Mouse (Mus musculus) megakaryocyte, embryonic 14.5 days (primary cell): ENCODE results near the gene Ryr1.

Experiments
- FLI1 ChIP-seq: IDR thresholded peaks from 2 replicates; pipeline ENCODE4 v1.6.1; 2012; ENCODE audit warnings: low read length, inconsistent platforms, mixed read lengths
- GATA1 ChIP-seq: IDR thresholded peaks from 3 replicates; pipeline ENCODE4 v1.6.1; 2012; ENCODE audit warnings: mixed read lengths, low read length, inconsistent platforms, borderline replicate concordance

DNA sequence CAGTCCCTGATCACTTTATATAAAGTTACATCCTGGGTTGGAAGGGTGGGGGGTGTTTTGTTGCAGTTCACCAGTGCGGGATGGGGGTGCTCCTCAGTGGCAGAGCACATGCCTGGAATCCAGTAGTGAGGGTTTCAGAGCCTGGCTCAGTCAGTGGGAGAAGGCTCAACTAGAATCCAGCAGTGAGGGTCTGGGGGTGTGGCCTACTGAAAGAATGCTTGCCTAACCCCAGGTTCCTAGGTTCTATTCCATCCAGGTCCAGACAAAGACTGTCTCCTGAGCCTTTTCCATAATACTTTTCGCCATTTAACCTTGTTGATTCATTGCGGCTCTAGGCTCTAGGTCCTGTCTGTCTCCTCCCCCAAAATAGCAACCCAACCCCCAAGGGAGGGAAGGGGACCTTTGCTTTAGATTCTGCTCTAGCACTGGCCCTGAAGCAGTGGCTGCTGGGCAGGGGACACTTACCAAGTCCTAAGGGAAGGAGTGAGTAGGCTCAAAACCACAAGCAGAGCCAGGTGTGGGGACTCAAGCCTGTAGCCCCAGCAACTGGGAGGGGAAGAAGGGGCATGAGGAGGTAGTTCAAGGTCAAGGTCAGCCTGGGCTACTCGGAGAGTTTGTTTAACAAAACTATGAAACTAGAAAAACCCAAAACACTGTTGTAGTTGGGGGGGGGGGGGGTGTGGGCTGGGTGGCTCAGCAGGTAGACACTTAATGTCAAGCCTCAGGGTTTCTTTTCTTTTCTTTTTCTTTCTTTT lies 158.1 kb downstream of the Ryr1 start:
- no peak for TF ChIP-seq GATA1
- no peak for TF ChIP-seq FLI1
